Mouse (Mus musculus) hindbrain, embryonic 16.5 days (tissue): ENCODE data around the gene Ccdc137. TPM values are rescaled to one million over a fixed set of nuclear protein-coding genes. Genes with fewer than 3 reads are reported as not detected.
A peak's percentile ranks its signal among the peaks of the same experiment; 100 is the strongest.

Source experiments
- ATAC-seq: fragments of 200-750 bp; cut with Nextera tagmentation; 2 replicates; pipeline ENCODE4 v1.8.0; 2017; ENCODE audit warnings: moderate TSS enrichment, moderate library complexity
- H3K27ac ChIP-seq: fragments of 300-500 bp; sonication (generic); 2 replicates; pipeline ENCODE4 v1.5.1; 2014; ENCODE audit warnings: low read depth, mild to moderate bottlenecking, control low read depth, low read length, moderate library complexity
- H3K27me3 ChIP-seq: fragments of 300-500 bp; sonication (generic); replicated peaks from 2 replicates; pipeline ENCODE4 v1.6.1; 2014; ENCODE audit warnings: low read length; ENCODE audit not compliant: control insufficient read depth, insufficient read depth
- H3K36me3 ChIP-seq: fragments of 300-500 bp; sonication (generic); 2 replicates; pipeline ENCODE4 v1.6.1; 2014; ENCODE audit warnings: mild to moderate bottlenecking, low read length, moderate library complexity, mixed read lengths; ENCODE audit not compliant: control insufficient read depth, insufficient read depth
- H3K4me1 ChIP-seq: fragments of 300-500 bp; sonication (generic); 2 replicates; pipeline ENCODE4 v1.6.1; 2014; ENCODE audit warnings: low read depth, low read length; ENCODE audit not compliant: control insufficient read depth, insufficient read depth
- H3K4me2 ChIP-seq: fragments of 300-500 bp; sonication (generic); 2 replicates; pipeline ENCODE4 v1.6.1; 2014; ENCODE audit warnings: mild to moderate bottlenecking, low read length, control low read depth, moderate library complexity
- H3K4me3 ChIP-seq: fragments of 300-500 bp; sonication (generic); 2 replicates; pipeline ENCODE4 v1.5.1; 2014; ENCODE audit warnings: mild to moderate bottlenecking, low read length, control low read depth, moderate library complexity
- H3K9ac ChIP-seq: fragments of 300-500 bp; sonication (generic); 2 replicates; pipeline ENCODE4 v1.6.1; 2014; ENCODE audit warnings: low read depth, mild to moderate bottlenecking, control low read depth, low read length, moderate library complexity
- H3K9me3 ChIP-seq: fragments of 300-500 bp; sonication (generic); 2 replicates; pipeline ENCODE4 v1.6.1; 2014; ENCODE audit warnings: mild to moderate bottlenecking, low read length, moderate library complexity; ENCODE audit not compliant: control insufficient read depth
- WGBS: fragments of 180-500 bp; shearing (Covaris S2); extraction: QIAGEN DNeasy Blood & Tissue Kit; methylation state at CpG from one replicate; pipeline ENCODE4 v1.1.7; 2014; 5-methylcytosine and 5-hydroxymethylcytosine counted together
- polyA plus RNA-seq: library from polyadenylated mRNA; unstranded; fragments of >200 nt; fragmentation: Nextera tagmentation; extraction: Ambion mirVana; gene quantifications from 2 replicates; pipeline ENCODE4 v1.2.1, GENCODE M21; 2015

Ccdc137 gene
- polyA plus RNA-seq, 1 experiment from 2014 or later, result 23.5 TPM

GRCm38 (mm10) chr11:120483448-120483934 is 25.6 kb downstream of the Ccdc137 start:
- no peak for ATAC-seq
- Histone ChIP-seq H3K27ac (peak overlapping the region; percentile 86), H3K27me3 (no peaks in the 10 kb centered on the region), H3K9ac (peak overlapping the region; percentile 93; the same call in 1 of the 2 replicates), H3K36me3 (peaks cover 44% of the 10 kb centered on the region), H3K9me3 (no peaks in the 10 kb centered on the region), H3K4me3 (no peak overlapping the region), H3K4me2 (peak overlapping the region; percentile 76), H3K4me1 (peaks cover 16% of the 10 kb centered on the region)
- 87% methylated on average over 7 of the region's 7 CpGs for WGBS

GRCm38 (mm10) chr11:120484265-120484981 is 26.5 kb downstream of the Ccdc137 start, which contains the start of gene Mrpl12:
Mrpl12 (plus strand) TSS chr11:120484613.
- H3K27me3 ChIP-seq, result no peaks in the 10 kb centered on the region
- H3K4me1 ChIP-seq, result peaks cover 16% of the 10 kb centered on the region
- ATAC-seq, result peak; percentile 96
- peak within 1 kb of the TSS; percentile 86 for H3K27ac ChIP-seq
- H3K4me2 ChIP-seq, result peak within 1 kb of the TSS; percentile 76
- WGBS, result 0% methylated on average over 56 of the region's 60 CpGs
- H3K36me3 ChIP-seq, result peaks cover 42% of the 10 kb centered on the region
- H3K4me3 ChIP-seq, result peak within 1 kb of the TSS; percentile 97
- peak within 1 kb of the TSS; percentile 93 for H3K9ac ChIP-seq
- H3K9me3 ChIP-seq, result no peaks in the 10 kb centered on the region

- WGBS, result 11% methylated on average over 10 of the region's 10 CpGs
- peak overlapping the region; percentile 85 for H3K27ac ChIP-seq
- H3K36me3 ChIP-seq, result peaks cover 36% of the 10 kb centered on the region
These were observed 27.3 kb downstream of the Ccdc137 start for GRCm38 (mm10) chr11:120485251-120485650.

GRCm38 (mm10) chr11:120488516-120488915 is 30.6 kb downstream of the Ccdc137 start:
- no peaks in the 10 kb centered on the region for H3K9me3 ChIP-seq
- 77% methylated on average over 4 of the region's 4 CpGs for WGBS
- no peak overlapping the region for H3K27ac ChIP-seq
- H3K36me3 ChIP-seq, result peaks cover 21% of the 10 kb centered on the region
- H3K9ac ChIP-seq, result no peak overlapping the region
- no peaks in the 10 kb centered on the region for H3K27me3 ChIP-seq
- H3K4me2 ChIP-seq, result no peak overlapping the region
- peaks cover 38% of the 10 kb centered on the region for H3K4me1 ChIP-seq
- H3K4me3 ChIP-seq, result no peak overlapping the region
- ATAC-seq, result no peak

More at GRCm38 (mm10) chr11:120485251-120485650, 27.3 kb downstream of the Ccdc137 start:
- Histone ChIP-seq H3K4me2 (peak overlapping the region; percentile 76), H3K27me3 (no peaks in the 10 kb centered on the region), H3K4me3 (peak overlapping the region; percentile 97), H3K9me3 (no peaks in the 10 kb centered on the region), H3K9ac (peak overlapping the region; percentile 93), H3K4me1 (peaks cover 16% of the 10 kb centered on the region)
- ATAC-seq, result no peak

GRCm38 (mm10) chr11:120489054-120489761 is 31.3 kb downstream of the Ccdc137 start:
- peaks cover 34% of the 10 kb centered on the region for H3K4me1 ChIP-seq
- H3K9ac ChIP-seq, result no peak overlapping the region

GRCm38 (mm10) chr11:120490291-120491046 is 32.6 kb downstream of the Ccdc137 start:
- H3K9ac ChIP-seq, result no peak overlapping the region
- H3K4me3 ChIP-seq, result no peak overlapping the region
- no peaks in the 10 kb centered on the region for H3K9me3 ChIP-seq

More at GRCm38 (mm10) chr11:120489054-120489761, 31.3 kb downstream of the Ccdc137 start:
- ATAC-seq, result no peak
- H3K4me3 ChIP-seq, result no peak overlapping the region
- no peaks in the 10 kb centered on the region for H3K9me3 ChIP-seq
- H3K27ac ChIP-seq, result no peak overlapping the region
- 61% methylated on average over 4 of the region's 4 CpGs for WGBS
- peaks cover 21% of the 10 kb centered on the region for H3K36me3 ChIP-seq
- H3K4me2 ChIP-seq, result no peak overlapping the region
- H3K27me3 ChIP-seq, result no peaks in the 10 kb centered on the region

GRCm38 (mm10) chr11:120491317-120492023 is 33.6 kb downstream of the Ccdc137 start, which contains the start of gene Slc25a10:
Slc25a10 (plus strand) TSS chr11:120491840.
- Histone ChIP-seq H3K4me1 (peaks cover 25% of the 10 kb centered on the region), H3K9ac (peak within 1 kb of the TSS; percentile 82), H3K4me3 (peak within 1 kb of the TSS; percentile 85), H3K36me3 (peaks cover 29% of the 10 kb centered on the region), H3K9me3 (no peaks in the 10 kb centered on the region), H3K27me3 (no peaks in the 10 kb centered on the region), H3K27ac (peak within 1 kb of the TSS; percentile 83), H3K4me2 (peak within 1 kb of the TSS; percentile 90)
- 2% methylated on average over 35 of the region's 35 CpGs for WGBS
- peak; percentile 91 for ATAC-seq

More at GRCm38 (mm10) chr11:120490291-120491046, 32.6 kb downstream of the Ccdc137 start:
- H3K27me3 ChIP-seq, result no peaks in the 10 kb centered on the region
- WGBS, result 43% methylated on average over 4 of the region's 4 CpGs
- no peak overlapping the region; the same call in 1 of the 2 replicates for H3K27ac ChIP-seq
- no peak for ATAC-seq
- H3K36me3 ChIP-seq, result peaks cover 25% of the 10 kb centered on the region
- H3K4me2 ChIP-seq, result peak overlapping the region; percentile 90; the same call in 1 of the 2 replicates
- peaks cover 29% of the 10 kb centered on the region for H3K4me1 ChIP-seq
